Mouse (Mus musculus) midbrain, embryonic 11.5 days (tissue): ENCODE data around the gene Kctd20. TPM values are rescaled to one million over a fixed set of nuclear protein-coding genes. Genes with fewer than 3 reads are reported as not detected.

Experiments
- ATAC-seq: fragments of 200-750 bp; cut with Nextera tagmentation; 2 replicates; pipeline ENCODE4 v1.8.0; 2017; ENCODE audit warnings: moderate TSS enrichment, moderate library complexity; ENCODE audit not compliant: low FRiP score
- DNase-seq: peaks from one replicate; pipeline ENCODE4 v3.0.0; 2015; ENCODE audit warnings: low spot score; ENCODE audit errors: missing footprints
- H3K27ac ChIP-seq: fragments of 300-500 bp; sonication (generic); 2 replicates; pipeline ENCODE4 v1.5.1; 2014; ENCODE audit warnings: low read depth, low read length
- H3K27me3 ChIP-seq: fragments of 300-500 bp; sonication (generic); 2 replicates; pipeline ENCODE4 v1.6.1; 2014; ENCODE audit warnings: mild to moderate bottlenecking, low read length, moderate library complexity, mixed read lengths; ENCODE audit not compliant: control insufficient read depth, insufficient read depth
- H3K36me3 ChIP-seq: fragments of 300-500 bp; sonication (generic); 2 replicates; pipeline ENCODE4 v1.6.1; 2014; ENCODE audit warnings: mild to moderate bottlenecking, low read length, moderate library complexity, mixed read lengths; ENCODE audit not compliant: control insufficient read depth, insufficient read depth
- H3K4me1 ChIP-seq: fragments of 300-500 bp; sonication (generic); 2 replicates; pipeline ENCODE4 v1.6.1; 2014; ENCODE audit warnings: low read length; ENCODE audit not compliant: control insufficient read depth, insufficient read depth
- H3K4me2 ChIP-seq: fragments of 300-500 bp; sonication (generic); 2 replicates; pipeline ENCODE4 v1.6.1; 2014; ENCODE audit warnings: mild to moderate bottlenecking, moderate library complexity
- H3K4me3 ChIP-seq: fragments of 300-500 bp; sonication (generic); 2 replicates; pipeline ENCODE4 v1.5.1; 2014; ENCODE audit warnings: low read depth, low read length
- H3K9ac ChIP-seq: fragments of 300-500 bp; sonication (generic); 2 replicates; pipeline ENCODE4 v1.6.1; 2014; ENCODE audit warnings: low read length
- H3K9me3 ChIP-seq: fragments of 300-500 bp; sonication (generic); 2 replicates; pipeline ENCODE4 v1.6.1; 2016; ENCODE audit warnings: low read length; ENCODE audit not compliant: control insufficient read depth
- WGBS: fragments of 180-500 bp; shearing (Covaris S2); extraction: QIAGEN DNeasy Blood & Tissue Kit; methylation state at CpG from one replicate; pipeline ENCODE4 v1.1.7; 2014; 5-methylcytosine and 5-hydroxymethylcytosine counted together
- polyA plus RNA-seq: library from polyadenylated mRNA; unstranded; fragments of >200 nt; fragmentation: Nextera tagmentation; extraction: Ambion mirVana; gene quantifications from 2 replicates; pipeline ENCODE4 v1.2.1, GENCODE M21; 2014

Gene Kctd20
- polyA plus RNA-seq, 1 experiment from 2014 or later: 92.4 TPM

DNA sequence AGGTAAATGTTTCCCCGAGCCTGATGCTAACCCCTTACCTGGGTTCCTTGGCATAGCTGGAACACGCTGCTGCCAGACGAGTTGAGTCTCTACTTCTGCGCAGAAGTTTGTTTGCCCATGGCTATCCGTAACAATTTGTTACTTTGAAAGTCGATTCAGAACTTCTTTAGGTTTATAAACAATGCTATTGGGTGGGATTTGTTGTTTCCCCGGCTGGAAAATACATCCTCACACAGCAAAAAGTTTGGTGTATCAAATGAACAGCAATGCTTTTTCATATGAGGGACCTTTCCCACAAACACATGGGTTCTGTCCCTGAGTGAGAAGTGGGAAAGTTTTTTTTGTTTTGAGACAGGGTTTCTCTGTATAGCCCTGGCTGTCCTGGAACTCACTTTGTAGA is 8.0 kb upstream of the Kctd20 start, which contains the start of gene Pxt1:
Gene Pxt1, minus strand, starts transcription at position 101 of the 400 bp plus-strand sequence.
- Histone ChIP-seq H3K27me3 (no peaks in the 10 kb centered on the region), H3K4me3 (no peak within 1 kb of the TSS), H3K4me1 (no peaks in the 10 kb centered on the region), H3K9ac (no peak within 1 kb of the TSS), H3K27ac (no peak within 1 kb of the TSS), H3K9me3 (no peaks in the 10 kb centered on the region), H3K4me2 (no peak within 1 kb of the TSS), H3K36me3 (no peaks in the 10 kb centered on the region)
- ATAC-seq: no peak
- peak; percentile 69 for DNase-seq
- 91% methylated on average over 7 of the region's 7 CpGs for WGBS

DNA sequence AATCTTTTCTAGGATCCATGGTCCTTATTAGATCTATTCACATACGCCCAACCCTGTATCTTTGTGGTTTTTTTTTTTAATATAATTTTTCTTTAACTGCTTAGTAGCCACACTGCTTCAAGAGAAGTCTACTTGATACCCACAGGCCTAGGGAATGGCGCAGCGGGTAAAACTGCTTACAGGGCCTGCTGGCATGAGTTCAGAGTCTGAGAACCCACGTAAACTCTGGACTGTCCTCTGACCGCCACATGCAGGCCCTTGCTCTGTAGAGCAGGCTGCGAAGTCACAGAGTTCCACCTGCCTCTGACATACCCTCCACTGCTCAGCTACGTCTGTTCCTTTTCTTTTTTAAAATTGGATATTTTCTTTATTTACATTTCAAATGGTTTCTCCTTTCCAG is 7.3 kb upstream of the Kctd20 start:
- Histone ChIP-seq H3K4me3 (no peak overlapping the region), H3K36me3 (no peaks in the 10 kb centered on the region), H3K4me2 (no peak overlapping the region), H3K27me3 (no peaks in the 10 kb centered on the region), H3K9ac (no peak overlapping the region), H3K27ac (no peak overlapping the region), H3K9me3 (no peaks in the 10 kb centered on the region), H3K4me1 (no peaks in the 10 kb centered on the region)
- no peak for ATAC-seq
- DNase-seq: peak; percentile 45
- 96% methylated on average over 7 of the region's 7 CpGs for whole genome bisulfite sequencing

DNA sequence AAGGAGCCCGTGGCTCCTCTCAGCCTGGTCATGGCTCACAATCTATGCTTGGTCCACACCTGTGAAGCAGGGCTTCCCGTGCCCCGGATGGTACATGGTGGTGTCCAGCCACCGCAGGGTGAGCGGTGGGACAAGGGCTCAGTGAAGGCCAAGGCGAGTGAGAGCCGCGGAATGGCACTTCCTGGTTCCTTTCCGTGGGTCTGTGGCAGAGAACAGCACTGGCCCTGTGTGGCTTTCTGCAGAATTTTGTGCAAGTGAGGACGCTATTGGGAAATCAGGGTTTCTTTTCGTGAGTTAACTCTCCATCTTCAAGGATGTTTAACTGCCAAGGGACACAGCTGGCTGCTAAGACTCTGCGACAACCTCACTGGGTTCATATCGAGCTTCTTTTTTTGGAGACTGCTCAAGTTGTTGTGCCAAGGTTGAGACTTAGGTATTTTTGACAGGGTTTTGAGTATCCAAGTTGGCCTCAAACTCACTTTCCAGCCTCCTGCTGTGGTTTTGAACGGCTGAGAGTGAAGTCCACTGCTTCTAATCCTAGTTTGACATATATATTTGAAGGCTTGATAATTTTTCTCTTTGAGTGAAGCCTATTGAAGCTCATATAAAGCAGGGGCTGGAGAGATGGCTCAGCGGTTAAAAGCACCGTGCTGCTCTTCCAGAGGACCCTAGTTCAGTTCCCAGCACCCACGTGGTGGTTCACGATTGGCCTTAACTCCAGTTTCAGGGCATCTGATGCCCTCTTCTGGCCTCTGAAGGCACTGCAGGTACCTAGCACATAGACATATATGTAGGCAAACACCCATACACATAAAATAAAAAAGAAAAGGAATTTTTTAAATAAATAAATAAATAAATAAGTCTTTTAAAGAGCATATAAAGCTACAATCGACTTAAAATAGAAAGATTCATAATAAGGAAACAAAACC is 4.5 kb upstream of the Kctd20 start:
- Histone ChIP-seq H3K4me1 (peaks cover 5% of the 10 kb centered on the region), H3K9ac (no peak overlapping the region), H3K27ac (no peak overlapping the region), H3K36me3 (no peaks in the 10 kb centered on the region), H3K9me3 (no peaks in the 10 kb centered on the region), H3K27me3 (no peaks in the 10 kb centered on the region), H3K4me2 (no peak overlapping the region), H3K4me3 (no peak overlapping the region)
- DNase-seq (peak; percentile 64), ATAC-seq (no peak)
- WGBS: 93% methylated on average over 19 of the region's 19 CpGs

DNA sequence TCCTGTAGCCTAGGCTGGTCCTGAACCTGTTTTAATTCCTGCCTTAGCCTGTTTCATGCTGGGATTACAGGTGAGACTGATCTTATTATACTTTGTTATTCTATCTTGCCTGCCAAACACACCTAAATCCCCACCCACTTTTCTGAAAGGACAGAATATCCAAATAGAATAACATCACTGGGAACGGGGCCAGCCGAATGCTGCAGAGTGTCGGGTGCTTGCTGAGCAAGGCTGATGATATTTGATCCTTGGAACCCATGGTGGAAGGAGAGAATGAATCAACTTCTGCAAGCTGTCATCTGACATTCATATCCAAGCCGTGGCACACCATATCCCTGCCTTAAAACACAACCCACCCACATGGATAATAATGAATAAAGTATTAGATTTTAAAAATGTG is 3.1 kb upstream of the Kctd20 start:
- no peaks in the 10 kb centered on the region for H3K27me3 ChIP-seq
- H3K36me3 ChIP-seq: no peaks in the 10 kb centered on the region
- no peak overlapping the region for H3K4me3 ChIP-seq
- no peak overlapping the region for H3K4me2 ChIP-seq
- H3K27ac ChIP-seq: no peak overlapping the region
- ATAC-seq (no peak), DNase-seq (peak; percentile 47)
- H3K9ac ChIP-seq: no peak overlapping the region
- H3K9me3 ChIP-seq: no peaks in the 10 kb centered on the region
- WGBS: 83% methylated on average over 4 of the region's 4 CpGs
- peaks cover 11% of the 10 kb centered on the region for H3K4me1 ChIP-seq

DNA sequence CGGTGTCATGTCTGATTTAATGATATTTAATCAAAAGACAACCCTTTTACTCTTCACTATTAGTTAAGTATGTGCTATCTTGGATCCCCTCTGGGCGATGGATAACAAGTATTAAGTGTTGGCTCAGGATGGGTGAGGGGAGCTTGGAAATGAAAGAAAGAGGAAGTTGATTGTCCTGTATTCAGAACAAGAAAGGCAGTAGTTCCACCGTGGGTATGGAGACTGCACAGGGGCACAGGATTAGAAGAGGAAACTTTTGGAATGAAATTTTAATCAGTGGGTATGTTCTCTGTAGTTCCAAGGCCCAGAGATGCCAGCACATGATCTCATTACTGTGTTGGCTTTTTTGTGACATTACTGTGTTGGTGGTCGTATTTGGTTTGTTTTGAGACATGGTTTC is 999 bp upstream of the Kctd20 start:
- H3K9ac ChIP-seq: no peak overlapping the region
- H3K4me3 ChIP-seq: no peak overlapping the region
- no peaks in the 10 kb centered on the region for H3K9me3 ChIP-seq
- DNase-seq: peak; percentile 39
- peaks cover 15% of the 10 kb centered on the region for H3K4me1 ChIP-seq
- H3K4me2 ChIP-seq: no peak overlapping the region
- H3K27ac ChIP-seq: no peak overlapping the region
- 84% methylated on average over 4 of the region's 4 CpGs for WGBS
- no peaks in the 10 kb centered on the region for H3K36me3 ChIP-seq
- no peaks in the 10 kb centered on the region for H3K27me3 ChIP-seq
- no peak for ATAC-seq

DNA sequence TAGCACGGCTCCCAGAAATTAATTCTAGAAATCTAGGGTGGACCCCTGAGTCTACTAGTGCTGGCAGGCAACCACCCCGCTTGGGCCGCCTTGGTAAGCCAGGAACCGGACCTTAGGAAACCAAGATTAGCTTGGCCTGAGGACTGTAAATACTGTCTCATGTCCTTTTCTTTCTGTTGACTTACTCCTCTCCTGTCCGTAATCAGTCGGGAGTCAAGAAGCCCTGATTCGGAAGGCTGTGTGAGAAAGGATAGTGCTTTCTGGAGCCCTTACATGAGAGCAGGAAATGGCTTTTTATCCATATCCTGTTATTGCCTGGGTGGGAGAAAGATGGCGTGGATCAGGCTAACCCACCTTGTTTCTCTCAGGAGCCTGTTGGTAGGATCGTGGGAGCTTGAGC is 1.5 kb downstream of the Kctd20 start:
- H3K9me3 ChIP-seq: no peaks in the 10 kb centered on the region
- WGBS: 38% methylated on average over 9 of the region's 9 CpGs
- H3K9ac ChIP-seq: peak overlapping the region; percentile 96
- ATAC-seq (no peak), DNase-seq (peak; percentile 89)
- H3K27ac ChIP-seq: no peak overlapping the region
- H3K27me3 ChIP-seq: no peaks in the 10 kb centered on the region
- peak overlapping the region; percentile 76 for H3K4me2 ChIP-seq
- no peaks in the 10 kb centered on the region for H3K36me3 ChIP-seq
- H3K4me1 ChIP-seq: peaks cover 15% of the 10 kb centered on the region
- peak overlapping the region; percentile 69 for H3K4me3 ChIP-seq

DNA sequence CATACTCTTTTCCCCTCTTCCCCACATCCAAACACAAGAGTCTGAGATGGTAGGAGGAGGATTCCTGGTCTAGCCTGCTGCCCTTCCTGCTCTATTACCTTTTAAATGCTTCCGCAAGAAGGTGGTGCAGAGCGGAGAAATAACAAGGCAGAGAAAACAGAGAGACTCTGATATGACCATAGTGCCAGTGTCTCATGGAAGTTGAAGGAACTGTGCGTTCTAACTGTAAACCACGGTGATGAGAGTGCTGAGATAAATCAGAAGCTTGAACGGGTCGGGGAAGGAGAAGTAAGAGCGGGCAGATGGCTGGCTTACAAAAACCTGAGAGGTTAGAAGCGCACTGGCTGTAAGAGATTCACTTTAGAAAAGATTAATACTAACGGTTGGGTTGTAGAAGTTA is 2.7 kb downstream of the Kctd20 start:
- 98% methylated on average over 9 of the region's 9 CpGs for WGBS
- ATAC-seq: no peak
- no peak overlapping the region for H3K27ac ChIP-seq
- H3K9me3 ChIP-seq: no peaks in the 10 kb centered on the region
- no peak overlapping the region for H3K4me3 ChIP-seq
- no peak overlapping the region for H3K4me2 ChIP-seq
- no peaks in the 10 kb centered on the region for H3K27me3 ChIP-seq
- H3K36me3 ChIP-seq: no peaks in the 10 kb centered on the region
- DNase-seq: peak; percentile 19
- no peak overlapping the region for H3K9ac ChIP-seq
- H3K4me1 ChIP-seq: peaks cover 15% of the 10 kb centered on the region

DNA sequence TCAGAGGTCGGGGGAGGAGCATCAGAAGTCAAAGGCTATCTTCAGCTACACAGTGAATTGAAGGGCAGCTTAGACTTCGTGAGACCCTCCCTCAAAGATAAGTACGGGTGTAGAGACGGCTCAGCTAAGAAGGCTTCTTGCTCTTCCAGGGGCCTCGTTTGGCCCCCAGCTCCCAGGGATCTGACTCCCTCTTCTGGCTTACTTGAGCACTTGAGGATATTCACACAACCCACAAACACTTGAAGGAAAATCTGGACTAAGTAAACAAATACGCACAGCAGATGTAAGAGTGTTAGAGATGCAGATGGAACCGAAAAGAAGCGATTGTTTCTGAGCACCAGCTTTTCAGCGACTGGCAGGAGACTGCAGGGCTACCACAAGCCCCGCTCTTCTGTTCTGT is 8.8 kb downstream of the Kctd20 start:
- H3K4me3 ChIP-seq: no peak overlapping the region
- ATAC-seq: no peak
- H3K36me3 ChIP-seq: peaks cover 20% of the 10 kb centered on the region
- H3K4me2 ChIP-seq: no peak overlapping the region
- H3K9me3 ChIP-seq: no peaks in the 10 kb centered on the region
- H3K27ac ChIP-seq: no peak overlapping the region
- no peaks in the 10 kb centered on the region; the same call in 1 of the 2 replicates for H3K4me1 ChIP-seq
- WGBS: 68% methylated on average over 10 of the region's 10 CpGs
- no peak overlapping the region for H3K9ac ChIP-seq
- DNase-seq: no peak
- H3K27me3 ChIP-seq: no peaks in the 10 kb centered on the region

DNA sequence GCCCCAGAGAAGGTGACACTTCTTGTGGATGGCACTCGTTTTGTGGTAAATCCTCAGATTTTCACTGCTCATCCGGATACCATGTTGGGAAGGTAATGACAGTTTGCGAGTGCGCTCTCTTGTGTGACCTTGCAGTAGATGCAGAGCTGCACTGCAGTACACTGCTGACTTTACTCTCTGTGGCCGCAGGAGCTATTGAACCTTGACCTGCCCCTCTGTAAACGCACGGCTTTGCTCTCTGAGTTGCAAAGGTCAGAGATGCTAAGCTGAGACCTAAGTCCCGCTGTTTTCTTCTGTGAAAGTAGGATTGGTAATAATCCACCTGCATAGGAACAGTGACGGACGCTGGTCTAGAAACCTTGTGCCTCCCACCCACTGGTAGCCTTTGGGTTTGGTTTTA is 9.8 kb downstream of the Kctd20 start:
- 72% methylated on average over 10 of the region's 10 CpGs for WGBS
- no peak for DNase-seq
- no peak overlapping the region for H3K9ac ChIP-seq
- no peak for ATAC-seq
- no peak overlapping the region for H3K4me2 ChIP-seq
- no peak overlapping the region for H3K4me3 ChIP-seq
- no peaks in the 10 kb centered on the region for H3K9me3 ChIP-seq
- peaks cover 27% of the 10 kb centered on the region for H3K36me3 ChIP-seq
- H3K4me1 ChIP-seq: no peaks in the 10 kb centered on the region; the same call in 1 of the 2 replicates
- no peak overlapping the region for H3K27ac ChIP-seq
- H3K27me3 ChIP-seq: no peaks in the 10 kb centered on the region
